In genomic region chr11:102607201-102607600, GRCm38 (mm10) we compare ENCODE assay signal across 14 mouse cellular contexts. TPM values are rescaled to one million over a fixed set of nuclear protein-coding genes. Genes with fewer than 3 reads are reported as not detected.
DNase-seq lines count a peak whose midpoint lies in the region; ATAC-seq and TF ChIP-seq lines count a peak whose summit lies in the region.
"Not testable (repeated sequence)": the region's sequence is repeated elsewhere in the genome, so short reads cannot be mapped to it uniquely, and the experiment has no call there.
"Had no signal": no experiment of that assay in that cellular context is flagged by ENCODE, and none has a peak within 500 bp of the region (broad histone marks: within the 10 kb centered on the region; RNA-seq: fewer than 3 reads in every experiment).

No protein-coding gene starts in this region.

- peaks cover 17% of the 10 kb centered on the region for H3K36me3 ChIP-seq in embryonic facial prominence, embryonic 13.5 days
- not testable (repeated sequence) for H3K36me3 ChIP-seq in forebrain, postnatal 0 days (ENCODE audit: insufficient read depth); hindbrain, embryonic 10.5 days; intestine, postnatal 0 days (ENCODE audit: control insufficient read depth, insufficient read depth); limb, embryonic 13.5 days; midbrain, embryonic 10.5 days; neural tube, embryonic 13.5 days

- H3K27me3 ChIP-seq in embryonic facial prominence, embryonic 13.5 days; forebrain, postnatal 0 days (ENCODE audit: insufficient read depth, low read length); limb, embryonic 13.5 days; neural tube, embryonic 13.5 days: not testable (repeated sequence)
- peaks cover 50% of the 10 kb centered on the region for H3K27me3 ChIP-seq in hindbrain, embryonic 10.5 days (ENCODE audit: insufficient read depth, poor library complexity, severe bottlenecking)
- peaks cover 37% of the 10 kb centered on the region for H3K27me3 ChIP-seq in intestine, postnatal 0 days (replicated peaks; ENCODE audit: control insufficient read depth, insufficient read depth, low read length)
- H3K27me3 ChIP-seq in midbrain, embryonic 10.5 days (ENCODE audit: low read depth, poor library complexity, severe bottlenecking) = peaks cover 63% of the 10 kb centered on the region

- WGBS in embryonic facial prominence, embryonic 13.5 days = under 1% methylated on average over 12 of the region's 12 CpGs
- WGBS in forebrain, postnatal 0 days = 2% methylated on average over 12 of the region's 12 CpGs
- under 1% methylated on average over 12 of the region's 12 CpGs for WGBS in hindbrain, embryonic 10.5 days
- WGBS in intestine, postnatal 0 days = 20% methylated on average over 12 of the region's 12 CpGs
- WGBS in limb, embryonic 13.5 days = under 1% methylated on average over 12 of the region's 12 CpGs
- 1% methylated on average over 12 of the region's 12 CpGs for WGBS in midbrain, embryonic 10.5 days
- 1% methylated on average over 12 of the region's 12 CpGs for WGBS in neural tube, embryonic 13.5 days

- not testable (repeated sequence) for TF ChIP-seq CTCF in forebrain, postnatal 0 days (IDR thresholded peaks at IDR 0.05; ENCODE audit: low read depth); intestine, postnatal 0 days (IDR thresholded peaks at IDR 0.05; ENCODE audit: low read depth)

- peaks cover 49% of the 10 kb centered on the region for H3K4me1 ChIP-seq in embryonic facial prominence, embryonic 13.5 days
- H3K4me1 ChIP-seq in forebrain, postnatal 0 days (ENCODE audit: insufficient read depth); intestine, postnatal 0 days (replicated peaks; ENCODE audit: control insufficient read depth, insufficient read depth, low read length): not testable (repeated sequence)
- peaks cover 84% of the 10 kb centered on the region for H3K4me1 ChIP-seq in hindbrain, embryonic 10.5 days (replicated peaks)
- H3K4me1 ChIP-seq in limb, embryonic 13.5 days = peaks cover 52% of the 10 kb centered on the region
- peaks cover 89% of the 10 kb centered on the region for H3K4me1 ChIP-seq in midbrain, embryonic 10.5 days
- peaks cover 75% of the 10 kb centered on the region for H3K4me1 ChIP-seq in neural tube, embryonic 13.5 days (replicated peaks)

- ATAC-seq in embryonic facial prominence, embryonic 13.5 days (ENCODE audit: insufficient number of reproducible peaks, insufficient read depth, low FRiP score, low TSS enrichment, low read depth); forebrain, postnatal 0 days; intestine, postnatal 0 days; limb, embryonic 13.5 days (ENCODE audit: low FRiP score, low read depth); neural tube, embryonic 13.5 days (ENCODE audit: low read depth): not testable (repeated sequence)

- DNase-seq in 3T3-L1 (ENCODE audit: low read depth, low spot score) = peak; percentile 45
- peak; percentile 14 for DNase-seq in forebrain, postnatal 0 days
- not testable (repeated sequence) for DNase-seq in hindbrain, embryonic 10.5 days (ENCODE audit: low spot score); midbrain, embryonic 10.5 days (ENCODE audit: low spot score)

- H3K27ac ChIP-seq in embryonic facial prominence, embryonic 13.5 days = peak overlapping the region; percentile 100
- H3K27ac ChIP-seq in forebrain, postnatal 0 days (ENCODE audit: low read depth, low read length); intestine, postnatal 0 days (ENCODE audit: low read depth, low read length): not testable (repeated sequence)
- H3K27ac ChIP-seq in hindbrain, embryonic 10.5 days = peak overlapping the region; percentile 99
- H3K27ac ChIP-seq in limb, embryonic 13.5 days = peak overlapping the region; percentile 100
- H3K27ac ChIP-seq in midbrain, embryonic 10.5 days (replicated peaks) = peak overlapping the region; percentile 97
- H3K27ac ChIP-seq in neural tube, embryonic 13.5 days (replicated peaks) = peak overlapping the region; percentile 74

- peak overlapping the region; percentile 100 for H3K9ac ChIP-seq in embryonic facial prominence, embryonic 13.5 days
- peak overlapping the region; percentile 33 for H3K9ac ChIP-seq in forebrain, postnatal 0 days
- not testable (repeated sequence) for H3K9ac ChIP-seq in intestine, postnatal 0 days (ENCODE audit: low read depth, low read length)
- peak overlapping the region; percentile 100 for H3K9ac ChIP-seq in limb, embryonic 13.5 days
- H3K9ac ChIP-seq in neural tube, embryonic 13.5 days = peak overlapping the region; percentile 87

- H3K4me3 ChIP-seq in embryonic facial prominence, embryonic 13.5 days = peak overlapping the region; percentile 95
- H3K4me3 ChIP-seq in forebrain, postnatal 0 days (ENCODE audit: low read depth, low read length) = peak overlapping the region; percentile 79
- H3K4me3 ChIP-seq in hindbrain, embryonic 10.5 days = peak overlapping the region; percentile 79
- H3K4me3 ChIP-seq in intestine, postnatal 0 days (ENCODE audit: low read depth, low read length) = peak overlapping the region; percentile 66
- peak overlapping the region; percentile 98 for H3K4me3 ChIP-seq in limb, embryonic 13.5 days
- H3K4me3 ChIP-seq in midbrain, embryonic 10.5 days = peak overlapping the region; percentile 75
- peak overlapping the region; percentile 81 for H3K4me3 ChIP-seq in neural tube, embryonic 13.5 days

- peak overlapping the region; percentile 78 for H3K4me2 ChIP-seq in embryonic facial prominence, embryonic 13.5 days
- peak overlapping the region; percentile 81 for H3K4me2 ChIP-seq in forebrain, postnatal 0 days (ENCODE audit: low read depth)
- H3K4me2 ChIP-seq in intestine, postnatal 0 days (replicated peaks; ENCODE audit: low read depth) = peak overlapping the region; percentile 82
- H3K4me2 ChIP-seq in limb, embryonic 13.5 days (replicated peaks) = peak overlapping the region; percentile 83
- H3K4me2 ChIP-seq in neural tube, embryonic 13.5 days = peak overlapping the region; percentile 82

- not testable (repeated sequence) for H3K9me3 ChIP-seq in embryonic facial prominence, embryonic 13.5 days; forebrain, postnatal 0 days (ENCODE audit: low read length); hindbrain, embryonic 10.5 days; intestine, postnatal 0 days (ENCODE audit: control insufficient read depth); limb, embryonic 13.5 days; midbrain, embryonic 10.5 days (replicated peaks); neural tube, embryonic 13.5 days

RNA-seq across cellular contexts. Expression of gene Fzd2, which starts 3.0 kb away (rescaled TPM):
- polyA plus RNA-seq in embryonic facial prominence, embryonic 13.5 days (2015; fragmentation: Nextera tagmentation; extraction: Ambion mirVana) = 63.0 and 67.8 TPM in 2 replicates
- 12.0 and 15.2 TPM in 2 replicates for total RNA-seq in forebrain, postnatal 0 days (2014; rRNA removed)
- polyA plus RNA-seq in forebrain, postnatal 0 days (2015; fragmentation: Nextera tagmentation; extraction: Ambion mirVana) = 4.5 and 4.6 TPM in 2 replicates
- polyA plus RNA-seq in hindbrain, embryonic 10.5 days (2016; fragmentation: Nextera tagmentation; extraction: Ambion mirVana) = 31.8 and 36.9 TPM in 2 replicates
- 6.0 and 6.2 TPM in 2 replicates for polyA plus RNA-seq in intestine, postnatal 0 days (2015; fragmentation: Nextera tagmentation; extraction: Ambion mirVana)
- 67.7 and 71.6 TPM in 2 replicates for polyA plus RNA-seq in limb, embryonic 13.5 days (2015; fragmentation: Nextera tagmentation; extraction: Ambion mirVana)
- 26.5 and 27.9 TPM in 2 replicates for polyA plus RNA-seq in midbrain, embryonic 10.5 days (2016; fragmentation: Nextera tagmentation; extraction: Ambion mirVana)
- polyA plus RNA-seq in neural tube, embryonic 13.5 days (2015; fragmentation: Nextera tagmentation; extraction: Ambion mirVana) = 14.8 and 21.1 TPM in 2 replicates
- polyA plus RNA-seq: erythroblast, embryonic 14.5 days had no signal

RNA-seq across cellular contexts. Expression of gene Gm11627, which starts 27.9 kb away (rescaled TPM):
- polyA plus RNA-seq in embryonic facial prominence, embryonic 13.5 days (2015; fragmentation: Nextera tagmentation; extraction: Ambion mirVana) = 16.1 and 17.0 TPM in 2 replicates
- 2.6 and 5.5 TPM in 2 replicates for total RNA-seq in forebrain, postnatal 0 days (2014; rRNA removed)
- 3.7 and 5.9 TPM in 2 replicates for polyA plus RNA-seq in forebrain, postnatal 0 days (2015; fragmentation: Nextera tagmentation; extraction: Ambion mirVana)
- polyA plus RNA-seq in hindbrain, embryonic 10.5 days (2016; fragmentation: Nextera tagmentation; extraction: Ambion mirVana) = 9.0 and 9.1 TPM in 2 replicates
- 11.2 and 12.7 TPM in 2 replicates for polyA plus RNA-seq in intestine, postnatal 0 days (2015; fragmentation: Nextera tagmentation; extraction: Ambion mirVana)
- polyA plus RNA-seq in limb, embryonic 13.5 days (2015; fragmentation: Nextera tagmentation; extraction: Ambion mirVana) = 7.7 and 9.1 TPM in 2 replicates
- 11.1 and 12.6 TPM in 2 replicates for polyA plus RNA-seq in midbrain, embryonic 10.5 days (2016; fragmentation: Nextera tagmentation; extraction: Ambion mirVana)
- polyA plus RNA-seq in neural tube, embryonic 13.5 days (2015; fragmentation: Nextera tagmentation; extraction: Ambion mirVana) = 7.5 and 8.7 TPM in 2 replicates
- polyA plus RNA-seq: erythroblast, embryonic 14.5 days; liver, postnatal 0 days had no signal

RNA-seq across cellular contexts. Expression of gene Gpatch8, which starts 51.0 kb away (rescaled TPM):
- polyA plus RNA-seq in embryonic facial prominence, embryonic 13.5 days (2015; fragmentation: Nextera tagmentation; extraction: Ambion mirVana) = 84.0 and 84.7 TPM in 2 replicates
- total RNA-seq in forebrain, postnatal 0 days (2014; rRNA removed) = 29.5 and 31.1 TPM in 2 replicates
- 25.2 and 45.5 TPM in 2 replicates for polyA plus RNA-seq in forebrain, postnatal 0 days (2015; fragmentation: Nextera tagmentation; extraction: Ambion mirVana)
- 63.0 and 66.5 TPM in 2 replicates for polyA plus RNA-seq in hindbrain, embryonic 10.5 days (2016; fragmentation: Nextera tagmentation; extraction: Ambion mirVana)
- 18.9 and 22.3 TPM in 2 replicates for polyA plus RNA-seq in intestine, postnatal 0 days (2015; fragmentation: Nextera tagmentation; extraction: Ambion mirVana)
- polyA plus RNA-seq in limb, embryonic 13.5 days (2015; fragmentation: Nextera tagmentation; extraction: Ambion mirVana) = 80.0 and 81.0 TPM in 2 replicates
- 65.5 and 73.8 TPM in 2 replicates for polyA plus RNA-seq in midbrain, embryonic 10.5 days (2016; fragmentation: Nextera tagmentation; extraction: Ambion mirVana)
- polyA plus RNA-seq in neural tube, embryonic 13.5 days (2015; fragmentation: Nextera tagmentation; extraction: Ambion mirVana) = 77.5 and 83.8 TPM in 2 replicates

RNA-seq across cellular contexts. Expression of gene Meioc, which starts 56.3 kb away (rescaled TPM):
- 0.45 and 0.79 TPM in 2 replicates for polyA plus RNA-seq in embryonic facial prominence, embryonic 13.5 days (2015; fragmentation: Nextera tagmentation; extraction: Ambion mirVana)
- total RNA-seq in forebrain, postnatal 0 days (2014; rRNA removed) = not detected in 2 replicates
- 0.08 and 0.10 TPM in 2 replicates for polyA plus RNA-seq in forebrain, postnatal 0 days (2015; fragmentation: Nextera tagmentation; extraction: Ambion mirVana)
- 0.17 and 0.57 TPM in 2 replicates for polyA plus RNA-seq in hindbrain, embryonic 10.5 days (2016; fragmentation: Nextera tagmentation; extraction: Ambion mirVana)
- polyA plus RNA-seq in intestine, postnatal 0 days (2015; fragmentation: Nextera tagmentation; extraction: Ambion mirVana) = 0.09 and 0.14 TPM in 2 replicates
- 0.97 and 1.1 TPM in 2 replicates for polyA plus RNA-seq in limb, embryonic 13.5 days (2015; fragmentation: Nextera tagmentation; extraction: Ambion mirVana)
- polyA plus RNA-seq in midbrain, embryonic 10.5 days (2016; fragmentation: Nextera tagmentation; extraction: Ambion mirVana) = 0.16 and 0.41 TPM in 2 replicates
- 0.15 and 0.25 TPM in 2 replicates for polyA plus RNA-seq in neural tube, embryonic 13.5 days (2015; fragmentation: Nextera tagmentation; extraction: Ambion mirVana)
- total RNA-seq: adrenal gland, adult 8-10 months; gastrocnemius, adult 18-20 months; heart, adult 8-10 months; layer of hippocampus, adult 18-20 months had no signal
- polyA plus RNA-seq: erythroblast, embryonic 14.5 days; liver, postnatal 0 days had no signal
